Mouse (Mus musculus) yolk sac, embryonic 10.5 days (tissue): ENCODE data around the gene Rasa3.

Source experiments
- DNase-seq: peaks from one replicate; pipeline ENCODE4 v3.0.0-alpha.2; 2017; ENCODE audit warnings: low spot score

The Rasa3 gene

DNA sequence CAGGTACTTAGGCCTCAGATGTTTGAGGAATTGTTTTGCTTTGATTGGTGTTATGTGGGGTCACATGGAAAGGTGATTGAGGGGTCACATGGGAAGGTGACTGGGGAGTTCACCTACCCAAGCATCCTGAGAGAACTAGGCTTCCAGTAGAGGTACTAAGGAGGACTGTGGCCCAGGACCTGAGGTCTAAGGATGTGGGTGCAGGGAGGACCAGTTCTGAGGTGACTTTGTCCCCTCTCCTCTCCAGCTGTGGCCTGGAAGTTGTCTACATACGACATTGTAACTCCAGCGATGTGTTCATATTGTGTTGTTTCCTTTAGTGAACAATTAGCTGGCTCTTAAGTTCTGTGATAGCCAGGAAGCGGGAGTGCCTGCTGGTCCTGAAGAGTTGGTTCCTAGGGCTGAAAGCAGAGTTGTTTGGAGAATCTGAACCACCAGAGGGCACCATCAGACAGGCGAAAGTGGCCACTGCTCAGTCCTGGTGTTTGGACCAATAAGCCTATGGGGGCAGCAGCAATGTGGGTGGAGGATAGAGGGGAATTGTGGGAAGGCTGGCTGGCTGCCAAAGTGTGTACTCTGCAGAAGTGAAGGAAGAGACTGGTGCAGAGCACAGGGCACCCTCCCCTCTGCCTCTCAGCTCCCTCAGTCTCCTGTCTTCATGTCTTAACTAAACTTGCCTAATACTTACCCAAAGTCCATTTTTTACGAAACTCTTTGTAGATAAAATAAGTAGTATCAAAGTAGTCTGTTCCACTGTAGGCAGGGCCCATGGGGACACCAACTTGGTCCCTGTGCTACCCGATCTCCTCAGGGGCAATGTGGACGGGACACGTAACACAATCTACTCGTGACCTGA is 126.5 kb downstream of the Rasa3 start:
- peak; percentile 85 for DNase-seq

DNA sequence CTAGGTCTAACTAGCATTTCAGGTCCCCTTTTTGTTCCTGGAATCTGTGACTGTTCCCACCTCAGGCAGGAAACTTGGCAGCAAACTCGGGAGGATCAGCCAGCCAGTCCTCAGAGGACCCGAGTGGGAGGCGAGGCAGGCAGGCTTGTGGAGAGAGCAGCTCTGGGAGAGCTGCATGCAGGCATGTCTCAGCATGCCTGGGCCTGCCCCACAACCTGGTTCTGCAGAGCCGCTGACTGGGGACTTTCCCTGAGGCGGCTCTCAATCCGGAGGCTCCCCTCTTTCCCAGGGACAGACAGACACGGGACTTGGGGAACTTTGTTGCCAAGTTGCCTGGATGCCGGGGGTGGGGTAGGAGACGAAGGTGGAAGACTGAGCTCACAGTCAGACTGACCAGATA is 128.6 kb downstream of the Rasa3 start:
- DNase-seq = peak; percentile 22

- peak; percentile 14 for DNase-seq
Measured at GRCm38 (mm10) chr8:13548235-13548634, 129.2 kb downstream of the Rasa3 start.

DNA sequence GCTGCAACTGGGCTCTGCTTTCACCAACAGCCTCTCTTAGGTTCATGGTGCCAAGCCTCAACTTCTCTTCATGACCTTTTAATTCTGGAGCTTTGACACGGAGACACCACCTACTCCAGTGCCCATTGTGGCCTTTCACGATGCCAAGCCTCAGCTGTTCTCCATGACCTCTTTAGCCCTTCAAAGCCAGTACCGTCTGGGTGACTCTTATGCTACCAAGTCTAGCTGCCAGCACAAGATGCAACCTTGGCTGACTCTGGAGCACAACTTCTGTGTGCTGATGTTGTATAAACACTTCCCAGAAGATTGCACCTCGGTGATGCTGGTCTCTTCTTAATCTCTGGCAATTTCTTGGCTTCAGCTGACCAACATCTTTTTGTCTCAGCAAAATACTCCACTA is 131.0 kb downstream of the Rasa3 start:
- no peak for DNase-seq

GRCm38 (mm10) chr8:13541526-13541925 is 135.9 kb downstream of the Rasa3 start:
- no peak for DNase-seq

GRCm38 (mm10) chr8:13540122-13540521 is 137.3 kb downstream of the Rasa3 start:
- DNase-seq = no peak

- peak; percentile 26 for DNase-seq
Measured at GRCm38 (mm10) chr8:13538821-13539220, 138.6 kb downstream of the Rasa3 start.

GRCm38 (mm10) chr8:13537102-13537501 is 140.3 kb downstream of the Rasa3 start:
- no peak for DNase-seq

GRCm38 (mm10) chr8:13533123-13533522 is 144.3 kb downstream of the Rasa3 start:
- DNase-seq = no peak

GRCm38 (mm10) chr8:13531602-13532171 is 145.7 kb downstream of the Rasa3 start:
- no peak for DNase-seq

GRCm38 (mm10) chr8:13530941-13531340 is 146.5 kb downstream of the Rasa3 start:
- no peak for DNase-seq

GRCm38 (mm10) chr8:13530401-13530800 is 147.0 kb downstream of the Rasa3 start:
- DNase-seq = no peak

DNA sequence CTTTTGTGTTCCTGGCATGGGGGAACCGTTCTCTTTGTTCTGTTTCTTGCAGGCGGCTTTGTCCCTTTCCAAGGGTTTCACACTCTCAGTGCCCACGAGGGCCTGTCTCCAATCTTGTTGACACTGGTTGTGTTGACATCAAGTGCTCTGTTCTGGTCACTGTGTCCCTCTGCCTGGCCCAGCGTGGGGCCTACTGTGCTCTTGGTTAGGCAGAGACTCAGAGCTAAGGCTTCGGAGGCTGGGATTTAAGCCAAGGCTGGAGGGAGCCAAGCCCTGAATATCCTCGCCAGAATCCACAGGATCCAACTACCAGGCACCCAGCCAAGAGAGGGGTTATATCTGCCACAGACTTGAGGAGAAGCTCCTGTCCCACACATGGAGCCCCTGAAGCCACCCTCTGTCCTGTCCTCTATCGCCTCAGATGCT is 147.5 kb downstream of the Rasa3 start:
- no peak for DNase-seq

- DNase-seq = peak; percentile 30
Measured at GRCm38 (mm10) chr8:13529011-13529840, 148.2 kb downstream of the Rasa3 start.

GRCm38 (mm10) chr8:13521392-13521791 is 156.0 kb downstream of the Rasa3 start:
- DNase-seq = peak; percentile 45

GRCm38 (mm10) chr8:13520349-13520748 is 157.1 kb downstream of the Rasa3 start:
- no peak for DNase-seq

GRCm38 (mm10) chr8:13519503-13519902 is 157.9 kb downstream of the Rasa3 start:
- DNase-seq = no peak

DNA sequence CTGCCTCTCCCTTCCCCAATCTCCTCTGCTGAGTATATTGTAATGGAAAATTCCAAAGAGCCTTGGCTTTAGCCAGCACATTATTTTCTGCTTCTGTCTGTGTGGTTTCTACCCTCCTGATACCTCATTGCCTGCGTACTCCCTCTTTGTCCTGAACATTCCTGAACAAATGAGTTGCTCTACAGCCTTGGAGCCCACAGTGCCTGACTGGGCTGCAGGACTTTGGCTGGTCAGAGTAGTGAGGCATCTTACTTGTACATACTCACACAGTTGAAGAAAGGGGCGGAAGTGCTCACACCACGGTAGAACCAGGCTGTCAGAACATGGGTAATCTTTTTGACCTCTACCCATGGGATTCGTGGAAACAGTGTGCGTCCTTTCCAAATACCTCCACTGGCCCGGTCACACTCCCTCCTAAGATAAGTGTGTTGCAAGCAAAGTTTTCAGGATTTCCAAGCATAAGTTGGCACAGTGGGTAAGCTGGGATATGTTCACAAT is 160.1 kb downstream of the Rasa3 start:
- no peak for DNase-seq
